8 mouse cellular contexts compared by ENCODE assay signal in the genomic region with DNA sequence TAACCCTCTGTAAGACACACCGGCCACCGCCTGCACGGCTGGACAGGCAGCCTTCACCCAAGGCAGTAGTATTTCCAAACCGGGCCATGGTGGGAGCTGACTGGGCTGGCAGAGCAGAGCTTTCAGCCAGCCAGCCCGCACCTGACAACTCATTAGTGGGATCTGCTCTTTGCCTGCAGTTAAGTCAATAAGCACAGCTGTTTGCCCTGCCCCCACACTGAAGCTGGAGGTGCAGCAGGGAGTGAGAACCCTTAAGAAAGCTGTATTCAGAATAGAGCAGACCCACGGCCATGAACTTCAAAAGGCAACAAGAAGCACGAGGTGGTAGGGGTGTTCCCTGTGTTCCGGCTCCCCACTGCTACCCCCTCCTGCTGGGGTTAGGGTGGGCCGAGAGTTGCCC. TPM values are rescaled to one million over a fixed set of nuclear protein-coding genes. Genes with fewer than 3 reads are reported as not detected.
DNase-seq lines count a peak whose midpoint lies in the region; ATAC-seq and TF ChIP-seq lines count a peak whose summit lies in the region.

No protein-coding gene starts in this region.

- no peaks in the 10 kb centered on the region for H3K27me3 ChIP-seq in lung, postnatal 0 days (replicated peaks; ENCODE audit: insufficient read depth, low read length)
- no peaks in the 10 kb centered on the region for H3K27me3 ChIP-seq in midbrain, embryonic 14.5 days (ENCODE audit: control insufficient read depth, insufficient read depth, low read length)

- no peak for TF ChIP-seq EP300 in lung, postnatal 0 days (IDR thresholded peaks at IDR 0.05)

- H3K9ac ChIP-seq in lung, postnatal 0 days (replicated peaks; ENCODE audit: low read depth) = no peak overlapping the region
- H3K9ac ChIP-seq in midbrain, embryonic 14.5 days (replicated peaks; ENCODE audit: low read length) = 0 out of 2 replicates have a peak overlapping the region, but pooled peaks have one; percentile 16

- ATAC-seq in lung, postnatal 0 days = no peak
- ATAC-seq in midbrain, embryonic 14.5 days (ENCODE audit: low FRiP score, low TSS enrichment) = no peak

- H3K27ac ChIP-seq in lung, postnatal 0 days (ENCODE audit: low read length) = no peak overlapping the region
- H3K27ac ChIP-seq in midbrain, embryonic 14.5 days (replicated peaks; ENCODE audit: low read depth, low read length) = peak overlapping the region; percentile 64

- no peak overlapping the region for H3K4me2 ChIP-seq in lung, postnatal 0 days (replicated peaks; ENCODE audit: low read depth, low read length)
- peak overlapping the region; percentile 6; the same call in 1 of the 2 replicates for H3K4me2 ChIP-seq in midbrain, embryonic 14.5 days (ENCODE audit: low read length)

- no peak overlapping the region for H3K4me3 ChIP-seq in lung, postnatal 0 days (ENCODE audit: low read depth, low read length)
- no peak overlapping the region for H3K4me3 ChIP-seq in midbrain, embryonic 14.5 days (replicated peaks; ENCODE audit: low read depth, low read length)

- WGBS in lung, postnatal 0 days = 42% methylated on average over 9 of the region's 9 CpGs
- WGBS in midbrain, embryonic 14.5 days = 58% methylated on average over 9 of the region's 9 CpGs

- intact Hi-C loops in left cerebral cortex, postnatal 14 days (cut with DNase I) = no loop called here

- H3K4me1 ChIP-seq in lung, postnatal 0 days (ENCODE audit: insufficient read depth, low read depth, low read length) = peaks cover 4% of the 10 kb centered on the region; the same call in 1 of the 2 replicates
- peaks cover 55% of the 10 kb centered on the region for H3K4me1 ChIP-seq in midbrain, embryonic 14.5 days (ENCODE audit: control insufficient read depth, insufficient read depth, low read length)

- DNase-seq in adrenal gland, postnatal 14 days = peak; percentile 49
- no peak for DNase-seq in adrenal gland, adult 8-10 months
- DNase-seq in lung, postnatal 0 days (ENCODE audit: low spot score) = peak; percentile 31
- DNase-seq in lung, adult 18-20 months = no peak
- peak; percentile 69 for DNase-seq in midbrain, embryonic 14.5 days
- DNase-seq in thymus, postnatal 25 days = peak; percentile 62
- DNase-seq in urinary bladder, adult 2 months (ENCODE audit: low spot score) = no peak
- no peak for DNase-seq in left cerebral cortex, postnatal 14 days (ENCODE audit: low spot score in 2 of 2)

- H3K36me3 ChIP-seq in lung, postnatal 0 days (ENCODE audit: insufficient read depth, low read length) = no peaks in the 10 kb centered on the region
- no peaks in the 10 kb centered on the region for H3K36me3 ChIP-seq in midbrain, embryonic 14.5 days (ENCODE audit: control insufficient read depth, insufficient read depth, low read length)

- no peak for TF ChIP-seq CTCF in lung, postnatal 0 days (IDR thresholded peaks at IDR 0.05)

- H3K9me3 ChIP-seq in lung, postnatal 0 days (ENCODE audit: low read length) = no peaks in the 10 kb centered on the region
- H3K9me3 ChIP-seq in midbrain, embryonic 14.5 days (ENCODE audit: control insufficient read depth, low read length) = no peaks in the 10 kb centered on the region

RNA-seq across cellular contexts. Expression of a gene that starts 3.5 kb away (rescaled TPM):
- total RNA-seq in adrenal gland, postnatal 14 days (2021) = 162 and 182 TPM in 2 replicates
- total RNA-seq in adrenal gland, adult 8-10 months (2022) = 100 to 1,000 TPM; 252 to 380 (median 304) TPM
- polyA plus RNA-seq in lung, postnatal 0 days (2015; fragmentation: Nextera tagmentation; extraction: Ambion mirVana) = 155 and 176 TPM in 2 replicates
- polyA plus RNA-seq in midbrain, embryonic 14.5 days (2014; fragmentation: Nextera tagmentation; extraction: Ambion mirVana) = 353 and 471 TPM in 2 replicates
- 175 and 243 TPM in 2 replicates for polyA plus RNA-seq in urinary bladder, adult 2 months (2012; rRNA removed)
- total RNA-seq in left cerebral cortex, postnatal 14 days (2021) = 100 to 1,000 TPM; 201 to 202 TPM

RNA-seq across cellular contexts. Expression of a gene that starts 37.3 kb away (rescaled TPM):
- total RNA-seq in adrenal gland, postnatal 14 days (2021) = 0.53 and 0.56 TPM in 2 replicates
- 1 to 10 TPM in 3 of 4 experiments, under 1 TPM in 1; 0.49 to 1.8 (median 1.3) TPM for total RNA-seq in adrenal gland, adult 8-10 months (2022)
- 0.75 and 0.91 TPM in 2 replicates for polyA plus RNA-seq in lung, postnatal 0 days (2015; fragmentation: Nextera tagmentation; extraction: Ambion mirVana)
- 0.20 and 0.36 TPM in 2 replicates for polyA plus RNA-seq in midbrain, embryonic 14.5 days (2014; fragmentation: Nextera tagmentation; extraction: Ambion mirVana)
- 0.13 and 0.17 TPM in 2 replicates for polyA plus RNA-seq in urinary bladder, adult 2 months (2012; rRNA removed)
- under 1 TPM; 0.23 to 0.29 TPM for total RNA-seq in left cerebral cortex, postnatal 14 days (2021)

Comparison
In these comparisons a context has a peak if more than half of its experiments do, and no peak if none do; other contexts are left out.
1. DNase-seq: peak in adrenal gland, postnatal 14 days (single experiment), lung, postnatal 0 days (single experiment), midbrain, embryonic 14.5 days (single experiment) and thymus, postnatal 25 days (single experiment); none in adrenal gland, adult 8-10 months (single experiment), lung, adult 18-20 months (0 of 2), urinary bladder, adult 2 months (single experiment) and left cerebral cortex, postnatal 14 days (0 of 2).